Mouse (Mus musculus): ENCODE data around the gene Rras2. TPM values are rescaled to one million over a fixed set of nuclear protein-coding genes. Genes with fewer than 3 reads are reported as not detected.

The Rras2 gene
- polyA plus RNA-seq, 1 experiment from 2014 or later, result 24.7 TPM

DNA sequence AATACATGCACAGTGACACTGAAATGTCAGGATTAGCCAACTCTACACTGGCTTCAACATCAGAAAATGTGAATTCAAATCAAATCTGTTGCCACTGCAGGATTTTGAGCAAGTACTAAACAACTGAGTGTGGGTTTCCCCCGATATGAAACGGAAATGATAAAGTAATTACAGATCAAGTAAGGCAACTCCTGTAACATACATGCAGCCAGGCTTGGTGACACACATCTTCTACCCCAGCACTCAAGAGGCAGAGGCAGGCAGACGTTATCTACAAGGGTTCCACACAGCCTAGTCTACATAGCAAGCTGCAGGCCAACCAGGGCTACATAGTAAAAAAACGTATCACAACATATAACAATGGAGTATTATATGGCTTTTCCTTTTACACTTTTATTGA lies 14.4 kb downstream of the Rras2 start:
- Histone ChIP-seq H3K36me3 (ENCODE audit: control insufficient read depth, insufficient read depth, low read length) (no peaks in the 10 kb centered on the region), H3K27me3 (ENCODE audit: control insufficient read depth, insufficient read depth, low read depth, low read length) (no peaks in the 10 kb centered on the region), H3K9me3 (replicated peaks; ENCODE audit: control insufficient read depth, low read length, poor library complexity, severe bottlenecking) (no peaks in the 10 kb centered on the region), H3K4me1 (ENCODE audit: control insufficient read depth, insufficient read depth, low read length) (no peaks in the 10 kb centered on the region; the same call in 1 of the 2 replicates), H3K4me3 (ENCODE audit: low read depth, low read length) (no peak overlapping the region), H3K27ac (ENCODE audit: low read length) (no peak overlapping the region), H3K4me2 (ENCODE audit: low read length) (no peak overlapping the region), H3K9ac (ENCODE audit: low read depth, low read length) (no peak overlapping the region)
- 92% methylated on average over 4 of the region's 4 CpGs for WGBS
- ATAC-seq, result no peak

DNA sequence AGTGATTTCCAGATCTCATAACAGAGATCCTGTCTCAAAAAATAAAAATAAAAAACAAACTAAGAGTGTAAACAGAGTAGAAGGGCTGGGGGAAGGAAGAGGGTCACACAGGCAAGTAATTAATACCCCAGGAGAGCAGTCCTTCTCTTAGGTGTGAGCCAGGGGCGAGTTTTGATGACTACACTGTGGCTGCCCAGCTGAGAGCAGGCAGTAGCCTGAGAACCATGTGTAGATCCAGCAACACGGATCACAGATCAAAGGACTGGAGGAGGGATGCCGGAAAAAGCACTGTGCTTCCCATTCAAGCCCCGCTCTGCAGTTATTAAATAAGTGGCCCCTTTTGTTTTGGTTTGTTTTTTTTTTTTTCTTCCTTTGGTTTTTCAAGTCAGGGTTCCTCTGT lies 15.0 kb downstream of the Rras2 start:
- Histone ChIP-seq H3K27me3 (ENCODE audit: control insufficient read depth, insufficient read depth, low read depth, low read length) (no peaks in the 10 kb centered on the region), H3K4me1 (ENCODE audit: control insufficient read depth, insufficient read depth, low read length) (no peaks in the 10 kb centered on the region; the same call in 1 of the 2 replicates), H3K36me3 (ENCODE audit: control insufficient read depth, insufficient read depth, low read length) (no peaks in the 10 kb centered on the region), H3K4me3 (ENCODE audit: low read depth, low read length) (no peak overlapping the region), H3K4me2 (ENCODE audit: low read length) (no peak overlapping the region), H3K27ac (ENCODE audit: low read length) (no peak overlapping the region), H3K9me3 (replicated peaks; ENCODE audit: control insufficient read depth, low read length, poor library complexity, severe bottlenecking) (no peaks in the 10 kb centered on the region), H3K9ac (ENCODE audit: low read depth, low read length) (no peak overlapping the region)
- no peak for ATAC-seq
- 21% methylated on average over 4 of the region's 4 CpGs for WGBS

DNA sequence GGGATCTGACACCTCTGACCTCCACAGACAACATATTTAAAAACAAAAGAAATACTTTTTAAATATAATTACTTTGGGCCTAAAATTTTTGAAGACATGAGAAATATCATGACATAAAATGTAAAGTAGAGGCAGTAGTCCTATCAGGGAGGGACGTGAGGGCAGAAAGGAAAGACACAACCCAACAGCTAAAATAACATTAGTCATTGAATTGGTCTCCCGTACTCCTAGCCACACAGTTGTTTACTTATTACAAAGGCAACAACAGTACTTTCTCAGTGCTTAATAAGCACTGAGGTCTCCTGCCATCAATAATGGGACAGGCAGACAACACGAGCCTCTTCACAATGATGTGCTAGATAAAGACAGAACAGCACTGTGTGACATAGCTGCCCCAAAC lies 16.2 kb downstream of the Rras2 start:
- 66% methylated on average over 3 of the region's 3 CpGs for WGBS
- no peak overlapping the region for H3K9ac ChIP-seq (ENCODE audit: low read depth, low read length)
- no peak overlapping the region for H3K4me3 ChIP-seq (ENCODE audit: low read depth, low read length)
- H3K9me3 ChIP-seq (replicated peaks; ENCODE audit: control insufficient read depth, low read length, poor library complexity, severe bottlenecking), result no peaks in the 10 kb centered on the region
- no peak for ATAC-seq
- no peaks in the 10 kb centered on the region for H3K36me3 ChIP-seq (ENCODE audit: control insufficient read depth, insufficient read depth, low read length)
- H3K27ac ChIP-seq (ENCODE audit: low read length), result no peak overlapping the region
- H3K4me2 ChIP-seq (ENCODE audit: low read length), result no peak overlapping the region
- no peaks in the 10 kb centered on the region; the same call in 1 of the 2 replicates for H3K4me1 ChIP-seq (ENCODE audit: control insufficient read depth, insufficient read depth, low read length)
- no peaks in the 10 kb centered on the region for H3K27me3 ChIP-seq (ENCODE audit: control insufficient read depth, insufficient read depth, low read depth, low read length)

GRCm38 (mm10) chr7:114093548-114094174 lies 23.9 kb downstream of the Rras2 start:
- 74% methylated on average over 8 of the region's 8 CpGs for WGBS
- no peaks in the 10 kb centered on the region for H3K36me3 ChIP-seq (ENCODE audit: control insufficient read depth, insufficient read depth, low read length)

GRCm38 (mm10) chr7:114090892-114091545 lies 26.6 kb downstream of the Rras2 start:
- Histone ChIP-seq H3K9ac (ENCODE audit: low read depth, low read length) (no peak overlapping the region), H3K36me3 (ENCODE audit: control insufficient read depth, insufficient read depth, low read length) (no peaks in the 10 kb centered on the region), H3K4me1 (ENCODE audit: control insufficient read depth, insufficient read depth, low read length) (peaks cover 18% of the 10 kb centered on the region), H3K9me3 (replicated peaks; ENCODE audit: control insufficient read depth, low read length, poor library complexity, severe bottlenecking) (no peaks in the 10 kb centered on the region), H3K4me3 (ENCODE audit: low read depth, low read length) (no peak overlapping the region), H3K4me2 (ENCODE audit: low read length) (no peak overlapping the region), H3K27me3 (ENCODE audit: control insufficient read depth, insufficient read depth, low read depth, low read length) (no peaks in the 10 kb centered on the region), H3K27ac (ENCODE audit: low read length) (no peak overlapping the region)
- ATAC-seq, result no peak
- WGBS, result 71% methylated on average over 10 of the region's 10 CpGs

More at GRCm38 (mm10) chr7:114093548-114094174, 23.9 kb downstream of the Rras2 start:
- Histone ChIP-seq H3K9me3 (replicated peaks; ENCODE audit: control insufficient read depth, low read length, poor library complexity, severe bottlenecking) (no peaks in the 10 kb centered on the region), H3K4me2 (ENCODE audit: low read length) (no peak overlapping the region), H3K27me3 (ENCODE audit: control insufficient read depth, insufficient read depth, low read depth, low read length) (no peaks in the 10 kb centered on the region), H3K4me1 (ENCODE audit: control insufficient read depth, insufficient read depth, low read length) (peaks cover 5% of the 10 kb centered on the region; the same call in 1 of the 2 replicates), H3K27ac (ENCODE audit: low read length) (no peak overlapping the region), H3K9ac (ENCODE audit: low read depth, low read length) (no peak overlapping the region), H3K4me3 (ENCODE audit: low read depth, low read length) (no peak overlapping the region)
- no peak for ATAC-seq

- ATAC-seq, result no peak
- Histone ChIP-seq H3K9me3 (replicated peaks; ENCODE audit: control insufficient read depth, low read length, poor library complexity, severe bottlenecking) (no peaks in the 10 kb centered on the region), H3K27ac (ENCODE audit: low read length) (no peak overlapping the region), H3K4me3 (ENCODE audit: low read depth, low read length) (no peak overlapping the region), H3K36me3 (ENCODE audit: control insufficient read depth, insufficient read depth, low read length) (no peaks in the 10 kb centered on the region), H3K4me1 (ENCODE audit: control insufficient read depth, insufficient read depth, low read length) (peaks cover 18% of the 10 kb centered on the region), H3K9ac (ENCODE audit: low read depth, low read length) (no peak overlapping the region), H3K27me3 (ENCODE audit: control insufficient read depth, insufficient read depth, low read depth, low read length) (no peaks in the 10 kb centered on the region), H3K4me2 (ENCODE audit: low read length) (no peak overlapping the region)
- WGBS, result 83% methylated on average over 3 of the region's 3 CpGs
Measured at GRCm38 (mm10) chr7:114090231-114090630, 27.4 kb downstream of the Rras2 start.

- Histone ChIP-seq H3K27ac (ENCODE audit: low read length) (no peak overlapping the region), H3K4me1 (ENCODE audit: control insufficient read depth, insufficient read depth, low read length) (peaks cover 17% of the 10 kb centered on the region), H3K9ac (ENCODE audit: low read depth, low read length) (no peak overlapping the region), H3K4me3 (ENCODE audit: low read depth, low read length) (no peak overlapping the region), H3K36me3 (ENCODE audit: control insufficient read depth, insufficient read depth, low read length) (no peaks in the 10 kb centered on the region), H3K4me2 (ENCODE audit: low read length) (no peak overlapping the region), H3K9me3 (replicated peaks; ENCODE audit: control insufficient read depth, low read length, poor library complexity, severe bottlenecking) (no peaks in the 10 kb centered on the region), H3K27me3 (ENCODE audit: control insufficient read depth, insufficient read depth, low read depth, low read length) (no peaks in the 10 kb centered on the region)
- 67% methylated on average over 5 of the region's 5 CpGs for WGBS
- no peak for ATAC-seq
Measured at GRCm38 (mm10) chr7:114088918-114089317, 28.7 kb downstream of the Rras2 start.

DNA sequence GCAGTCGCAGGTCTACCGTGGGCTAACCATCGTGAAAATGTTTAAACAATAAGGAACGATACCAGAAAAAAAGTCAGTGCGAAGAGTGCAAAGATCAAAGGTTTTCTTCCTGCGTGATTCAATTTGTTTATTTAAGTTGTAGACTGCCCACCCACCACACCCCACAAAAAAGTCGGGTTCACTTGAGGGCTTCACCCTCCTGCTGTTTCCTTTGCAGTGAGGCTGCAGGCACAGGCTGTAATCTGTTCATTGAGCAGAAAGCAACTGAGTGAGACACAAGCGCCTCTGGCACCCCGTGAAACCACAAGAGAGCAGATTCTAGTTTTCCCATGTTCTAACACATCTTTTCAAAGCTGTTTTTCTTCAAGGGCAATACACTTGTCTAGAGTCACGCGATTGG lies 29.6 kb downstream of the Rras2 start:
- no peak overlapping the region for H3K27ac ChIP-seq (ENCODE audit: low read length)
- no peaks in the 10 kb centered on the region for H3K9me3 ChIP-seq (replicated peaks; ENCODE audit: control insufficient read depth, low read length, poor library complexity, severe bottlenecking)
- H3K4me1 ChIP-seq (ENCODE audit: control insufficient read depth, insufficient read depth, low read length), result peaks cover 13% of the 10 kb centered on the region
- no peak for ATAC-seq
- peak overlapping the region; percentile 4; the same call in 1 of the 2 replicates for H3K4me2 ChIP-seq (ENCODE audit: low read length)
- H3K36me3 ChIP-seq (ENCODE audit: control insufficient read depth, insufficient read depth, low read length), result no peaks in the 10 kb centered on the region
- no peak overlapping the region for H3K9ac ChIP-seq (ENCODE audit: low read depth, low read length)
- H3K4me3 ChIP-seq (ENCODE audit: low read depth, low read length), result no peak overlapping the region
- no peaks in the 10 kb centered on the region for H3K27me3 ChIP-seq (ENCODE audit: control insufficient read depth, insufficient read depth, low read depth, low read length)
- 7% methylated on average over 11 of the region's 11 CpGs for WGBS

DNA sequence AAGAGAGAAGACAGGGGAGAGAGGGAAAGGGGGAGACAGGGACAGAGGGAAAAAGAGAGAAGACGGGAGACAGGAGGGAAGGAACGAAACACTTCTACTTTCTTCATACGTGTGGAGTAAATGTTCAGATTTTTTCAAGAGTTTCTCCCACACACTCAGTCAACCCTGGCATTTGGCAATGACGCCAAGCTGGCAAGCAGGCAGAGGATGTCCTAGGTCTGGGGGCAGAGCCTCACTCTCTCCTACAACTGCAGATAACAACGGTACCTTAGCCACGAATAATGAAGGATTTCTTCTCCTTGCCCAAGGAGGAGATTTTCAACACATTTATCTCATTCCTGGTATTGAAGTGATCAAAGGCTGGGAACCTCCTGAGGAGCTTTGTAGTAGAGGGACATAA lies 30.2 kb downstream of the Rras2 start:
- Histone ChIP-seq H3K36me3 (ENCODE audit: control insufficient read depth, insufficient read depth, low read length) (no peaks in the 10 kb centered on the region), H3K4me2 (ENCODE audit: low read length) (no peak overlapping the region; the same call in 1 of the 2 replicates)
- WGBS, result 29% methylated on average over 6 of the region's 6 CpGs

More for the DNA sequence above, 30.2 kb downstream of the Rras2 start:
- peaks cover 13% of the 10 kb centered on the region for H3K4me1 ChIP-seq (ENCODE audit: control insufficient read depth, insufficient read depth, low read length)
- H3K27me3 ChIP-seq (ENCODE audit: control insufficient read depth, insufficient read depth, low read depth, low read length), result no peaks in the 10 kb centered on the region
- H3K9ac ChIP-seq (ENCODE audit: low read depth, low read length), result no peak overlapping the region
- H3K27ac ChIP-seq (ENCODE audit: low read length), result no peak overlapping the region
- no peak overlapping the region for H3K4me3 ChIP-seq (ENCODE audit: low read depth, low read length)
- H3K9me3 ChIP-seq (replicated peaks; ENCODE audit: control insufficient read depth, low read length, poor library complexity, severe bottlenecking), result no peaks in the 10 kb centered on the region
- ATAC-seq, result no peak
